In the genomic region with DNA sequence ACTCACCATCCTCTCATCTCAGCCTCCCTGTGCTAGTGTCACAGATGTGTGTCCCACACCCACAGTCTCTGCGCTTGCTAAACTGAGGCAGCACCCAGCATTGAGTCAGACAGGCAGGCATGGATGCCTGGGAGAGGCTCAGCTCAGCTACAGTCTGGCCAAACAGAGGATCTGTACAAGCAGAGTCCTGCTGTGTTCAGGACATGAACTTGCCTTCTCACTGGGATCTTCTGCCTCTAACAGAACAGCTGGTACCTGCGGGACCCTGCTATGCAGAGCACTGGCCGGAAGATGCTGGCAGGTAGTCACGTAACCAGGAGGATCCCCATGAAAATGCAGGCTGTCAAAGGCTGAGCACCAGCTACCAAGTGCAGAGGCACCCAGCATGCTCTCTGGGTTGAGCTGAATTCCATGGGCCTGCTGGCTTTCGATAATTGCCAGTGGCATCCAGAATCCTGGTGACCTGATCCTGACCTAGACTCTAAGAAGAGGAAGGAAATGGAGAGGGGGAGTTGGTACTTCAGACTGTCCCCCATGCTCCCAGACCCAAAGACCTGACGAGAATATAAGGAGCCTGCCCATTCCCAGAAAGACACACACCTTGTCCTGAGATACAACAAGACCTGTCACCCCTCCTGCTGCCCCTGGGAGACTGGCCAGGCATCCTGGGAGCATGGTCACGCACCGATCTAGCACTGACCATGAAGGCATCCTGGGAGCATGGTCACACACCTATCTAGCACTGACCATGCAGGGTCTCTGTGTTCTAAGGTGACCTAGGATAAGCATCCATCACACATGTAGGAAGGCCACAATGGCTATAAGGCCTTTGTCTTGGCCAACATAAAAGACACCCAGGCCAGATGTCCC, we compare ENCODE assay signal across 34 mouse cellular contexts. TPM values are rescaled to one million over a fixed set of nuclear protein-coding genes. Genes with fewer than 3 reads are reported as not detected.
DNase-seq lines count a peak whose midpoint lies in the region; ATAC-seq and TF ChIP-seq lines count a peak whose summit lies in the region.
"Had no signal": no experiment of that assay in that cellular context is flagged by ENCODE, and none has a peak within 500 bp of the region (broad histone marks: within the 10 kb centered on the region; RNA-seq: fewer than 3 reads in every experiment).

No protein-coding gene starts in this region.

- 81% methylated on average over 8 of the region's 8 CpGs for WGBS in liver, postnatal 0 days (ENCODE audit: insufficient replicate concordance)
- 90% methylated on average over 8 of the region's 8 CpGs for WGBS in limb, embryonic 11.5 days

- H3K4me1 ChIP-seq in liver, postnatal 0 days (ENCODE audit: insufficient read depth): no peaks in the 10 kb centered on the region
- H3K4me1 ChIP-seq in limb, embryonic 11.5 days (ENCODE audit: control insufficient read depth, insufficient read depth, low read length): no peaks in the 10 kb centered on the region
- H3K4me1 ChIP-seq: forebrain, embryonic 12.5 days; heart, embryonic 13.5 days; limb, embryonic 12.5 days; lung, embryonic 15.5 days; midbrain, embryonic 13.5 days had no signal

- H3K27me3 ChIP-seq in liver, postnatal 0 days (ENCODE audit: insufficient read depth, low read length): no peaks in the 10 kb centered on the region
- no peaks in the 10 kb centered on the region for H3K27me3 ChIP-seq in limb, embryonic 11.5 days (ENCODE audit: control insufficient read depth, insufficient read depth, low read length)
- H3K27me3 ChIP-seq: forebrain, embryonic 12.5 days; heart, embryonic 13.5 days; limb, embryonic 12.5 days; lung, embryonic 15.5 days; midbrain, embryonic 13.5 days had no signal

- no peak overlapping the region for H3K4me2 ChIP-seq in liver, postnatal 0 days (ENCODE audit: low read depth, low read length)
- H3K4me2 ChIP-seq in limb, embryonic 11.5 days (ENCODE audit: low read depth, severe bottlenecking): no peak overlapping the region
- H3K4me2 ChIP-seq: forebrain, embryonic 12.5 days; heart, embryonic 13.5 days; limb, embryonic 12.5 days; lung, embryonic 15.5 days; midbrain, embryonic 13.5 days had no signal

- no peak overlapping the region for H3K4me3 ChIP-seq in liver, postnatal 0 days (ENCODE audit: low read depth, low read length)
- H3K4me3 ChIP-seq in limb, embryonic 11.5 days (ENCODE audit: low read depth, low read length): no peak overlapping the region
- H3K4me3 ChIP-seq: forebrain, embryonic 12.5 days; gastrocnemius, adult 2 months; heart, embryonic 13.5 days; layer of hippocampus, adult 2 months; limb, embryonic 12.5 days; lung, embryonic 15.5 days; megakaryocyte, embryonic 14.5 days; midbrain, embryonic 13.5 days had no signal

- H3K9ac ChIP-seq in liver, postnatal 0 days (replicated peaks): no peak overlapping the region
- no peak overlapping the region for H3K9ac ChIP-seq in limb, embryonic 11.5 days (ENCODE audit: low read length)
- H3K9ac ChIP-seq: forebrain, embryonic 12.5 days; heart, embryonic 13.5 days; limb, embryonic 12.5 days; liver, embryonic 14.5 days; lung, embryonic 15.5 days; midbrain, embryonic 13.5 days had no signal

- H3K9me3 ChIP-seq in liver, postnatal 0 days (ENCODE audit: low read length): no peaks in the 10 kb centered on the region
- no peaks in the 10 kb centered on the region for H3K9me3 ChIP-seq in limb, embryonic 11.5 days (ENCODE audit: control insufficient read depth, low read length)
- H3K9me3 ChIP-seq: forebrain, embryonic 12.5 days; heart, embryonic 13.5 days; limb, embryonic 12.5 days; lung, embryonic 15.5 days; megakaryocyte, embryonic 14.5 days; midbrain, embryonic 13.5 days had no signal

- TF ChIP-seq CTCF in liver, postnatal 0 days (IDR thresholded peaks at IDR 0.05; ENCODE audit: low read depth): no peak

- ATAC-seq in liver, postnatal 0 days: no peak
- ATAC-seq in limb, embryonic 11.5 days (ENCODE audit: insufficient number of reproducible peaks, low FRiP score, low TSS enrichment, low read depth): no peak
- ATAC-seq: hindbrain, postnatal 0 days; midbrain, embryonic 13.5 days had no signal

- peak; percentile 60 for DNase-seq in cerebellum, adult 11-12 months
- no peak for DNase-seq in cerebellum, adult 11 months
- peak; percentile 79 for DNase-seq in heart, adult 11 months
- no peak for DNase-seq in heart, adult 18-20 months
- peak; percentile 7 for DNase-seq in liver, postnatal 0 days
- DNase-seq in liver: no peak
- DNase-seq in limb, embryonic 11.5 days (ENCODE audit: low spot score): peak; percentile 17
- no peak for DNase-seq in layer of hippocampus, adult 11-12 months (ENCODE audit: low spot score)
- DNase-seq: adrenal gland, postnatal 14 days; gastrocnemius, adult 2 months; heart, postnatal 14 days; kidney, adult 8-10 months; kidney, postnatal 14 days; lung, postnatal 36 days; right cerebral cortex, postnatal 25 days had no signal

- no peak overlapping the region for H3K27ac ChIP-seq in liver, postnatal 0 days (ENCODE audit: low read depth)
- no peak overlapping the region for H3K27ac ChIP-seq in limb, embryonic 11.5 days (replicated peaks; ENCODE audit: low read depth, low read length)
- H3K27ac ChIP-seq: forebrain, embryonic 12.5 days; gastrocnemius, adult 2 months; heart, embryonic 13.5 days; hindbrain, postnatal 0 days; layer of hippocampus, adult 2 months; limb, embryonic 12.5 days; liver, embryonic 14.5 days; lung, embryonic 15.5 days; midbrain, embryonic 13.5 days had no signal

- H3K36me3 ChIP-seq in liver, postnatal 0 days (replicated peaks; ENCODE audit: insufficient read depth, low read length): peaks cover 9% of the 10 kb centered on the region
- H3K36me3 ChIP-seq in limb, embryonic 11.5 days (ENCODE audit: control insufficient read depth, insufficient read depth, low read length): peaks cover 2% of the 10 kb centered on the region; the same call in 1 of the 2 replicates

- TF ChIP-seq EP300 in liver, postnatal 0 days (IDR thresholded peaks at IDR 0.05; ENCODE audit: low read depth): no peak

RNA-seq across cellular contexts. Expression of a gene that starts 7.9 kb away (rescaled TPM):
- 1 to 10 TPM; 4.1 to 4.8 TPM for total RNA-seq in heart, adult 18-20 months (2021)
- 32.7 and 38.8 TPM in 2 replicates for polyA plus RNA-seq in liver, postnatal 0 days (2015; fragmentation: Nextera tagmentation; extraction: Ambion mirVana)
- 20.3 and 21.8 TPM in 2 replicates for polyA plus RNA-seq in limb, embryonic 11.5 days (2014; fragmentation: Nextera tagmentation; extraction: Ambion mirVana)

RNA-seq across cellular contexts. Expression of a gene that starts 29.3 kb away (rescaled TPM):
- 10 to 100 TPM; 14.4 to 19.0 TPM for total RNA-seq in heart, adult 18-20 months (2021)
- 8.6 and 9.0 TPM in 2 replicates for polyA plus RNA-seq in liver, postnatal 0 days (2015; fragmentation: Nextera tagmentation; extraction: Ambion mirVana)
- polyA plus RNA-seq in limb, embryonic 11.5 days (2014; fragmentation: Nextera tagmentation; extraction: Ambion mirVana): 54.2 and 56.2 TPM in 2 replicates

RNA-seq across cellular contexts. Expression of a gene that starts 57.2 kb away (rescaled TPM):
- total RNA-seq in heart, adult 18-20 months (2021): not detected
- polyA plus RNA-seq in liver, postnatal 0 days (2015; fragmentation: Nextera tagmentation; extraction: Ambion mirVana): not detected in 2 replicates
- not detected in 2 replicates for polyA plus RNA-seq in limb, embryonic 11.5 days (2014; fragmentation: Nextera tagmentation; extraction: Ambion mirVana)
- total RNA-seq: adrenal gland, postnatal 14 days; gastrocnemius, adult 2 months; gastrocnemius, postnatal 4 days; heart, postnatal 14 days; hindbrain, postnatal 0 days; layer of hippocampus, adult 2 months; layer of hippocampus, postnatal 25 days; monocyte, adult 5-6 weeks had no signal
- polyA plus RNA-seq: cortical plate, adult 2 months; embryonic facial prominence, embryonic 11.5 days; forebrain, embryonic 12.5 days; frontal cortex, adult 2 months; heart, embryonic 13.5 days; hindbrain, embryonic 11.5 days; limb, embryonic 12.5 days; liver, embryonic 14.5 days; lung, embryonic 15.5 days; midbrain, embryonic 13.5 days; spleen, adult 2 months; stomach, embryonic 14.5 days; thymus, postnatal 0 days had no signal

Comparison
In these comparisons a context has a peak if more than half of its experiments do, and no peak if none do; other contexts are left out.
1. DNase-seq: peak in cerebellum, adult 11-12 months (single experiment), heart, adult 11 months (single experiment), liver, postnatal 0 days (single experiment) and limb, embryonic 11.5 days (single experiment); none in cerebellum, adult 11 months (single experiment), heart, adult 18-20 months (0 of 2), liver (single experiment) and layer of hippocampus, adult 11-12 months (single experiment).